Mouse (Mus musculus) stomach, postnatal 0 days (tissue): ENCODE measurements at regions not wholly inside any gene's neighbourhood (a gene's known extent, or its start where the extent isn't known, plus 50 kb on each side); places are given as distances from the start of the nearest gene placed in this dataset.
A peak's percentile ranks its signal among the peaks of the same experiment; 100 is the strongest.

Experiments used
- ATAC-seq: fragments of 200-750 bp; cut with Nextera tagmentation; 2 replicates; pipeline ENCODE4 v1.8.0; 2017; ENCODE audit not compliant: low FRiP score, low TSS enrichment
- DNase-seq: peaks from one replicate; pipeline ENCODE4 v3.0.0-alpha.2; 2016; ENCODE audit warnings: low spot score
- H3K27ac ChIP-seq: fragments of 300-500 bp; sonication (generic); replicated peaks from 2 replicates; pipeline ENCODE4 v1.5.1; 2014; ENCODE audit warnings: mild to moderate bottlenecking, control low read depth
- H3K27me3 ChIP-seq: fragments of 300-500 bp; sonication (generic); 2 replicates; pipeline ENCODE4 v1.6.1; 2014; ENCODE audit warnings: low read length; ENCODE audit not compliant: control insufficient read depth, insufficient read depth
- H3K36me3 ChIP-seq: fragments of 300-500 bp; sonication (generic); 2 replicates; pipeline ENCODE4 v1.6.1; 2014; ENCODE audit warnings: low read length, mixed read lengths; ENCODE audit not compliant: control insufficient read depth, insufficient read depth
- H3K4me1 ChIP-seq: fragments of 300-500 bp; sonication (generic); replicated peaks from 2 replicates; pipeline ENCODE4 v1.6.1; 2014; ENCODE audit warnings: antibody characterized with exemption; ENCODE audit not compliant: control insufficient read depth, insufficient read depth
- H3K4me2 ChIP-seq: fragments of 300-500 bp; sonication (generic); replicated peaks from 2 replicates; pipeline ENCODE4 v1.6.1; 2014; ENCODE audit warnings: low read depth, mild to moderate bottlenecking, control low read depth, moderate library complexity
- H3K4me3 ChIP-seq: fragments of 300-500 bp; sonication (generic); 2 replicates; pipeline ENCODE4 v1.5.1; 2014; ENCODE audit warnings: low read depth, low read length, control low read depth
- H3K9ac ChIP-seq: fragments of 300-500 bp; sonication (generic); 2 replicates; pipeline ENCODE4 v1.6.1; 2014; ENCODE audit warnings: mild to moderate bottlenecking, low read length, control low read depth, mixed read lengths
- H3K9me3 ChIP-seq: fragments of 300-500 bp; sonication (generic); 2 replicates; pipeline ENCODE4 v1.6.1; 2016; ENCODE audit warnings: low read length; ENCODE audit not compliant: control insufficient read depth
- CTCF ChIP-seq: IDR thresholded peaks from 2 replicates; pipeline ENCODE4 v1.5.1; 2016; ENCODE audit warnings: antibody characterized with exemption, low read depth, mild to moderate bottlenecking, moderate library complexity
- EP300 ChIP-seq: optimal IDR thresholded peaks from 2 replicates; pipeline ENCODE3; 2016; ENCODE audit warnings: antibody characterized with exemption
- WGBS: fragments of 180-500 bp; shearing (Covaris S2); extraction: QIAGEN DNeasy Blood & Tissue Kit; methylation state at CpG from one replicate; pipeline ENCODE4 v1.1.7; 2014; 5-methylcytosine and 5-hydroxymethylcytosine counted together

DNA sequence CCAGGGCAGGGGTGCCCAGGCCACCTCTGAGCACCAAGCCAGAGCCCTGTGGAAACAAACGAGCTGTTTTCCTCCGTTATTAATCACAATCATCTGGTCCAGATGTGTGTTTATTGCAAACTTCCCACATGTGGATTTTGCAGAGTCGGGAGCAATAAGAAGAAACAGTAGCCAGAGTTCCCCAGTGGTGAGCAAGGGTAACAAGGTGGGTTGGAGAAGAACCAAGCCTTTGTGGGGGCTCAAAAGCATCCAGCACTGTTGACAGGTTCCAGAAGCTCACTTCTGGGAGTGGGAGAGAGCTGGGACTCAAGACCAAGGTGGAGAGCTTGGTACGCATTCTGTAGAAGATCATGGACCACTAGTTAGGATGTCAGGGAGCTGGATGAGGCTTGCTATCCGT, 63.6 kb downstream of the Hif1an start:
- H3K4me1 ChIP-seq = no peaks in the 10 kb centered on the region
- no peak for TF ChIP-seq EP300
- no peak for TF ChIP-seq CTCF
- H3K4me3 ChIP-seq = no peak overlapping the region
- no peaks in the 10 kb centered on the region for H3K9me3 ChIP-seq
- H3K36me3 ChIP-seq = no peaks in the 10 kb centered on the region
- H3K27ac ChIP-seq = no peak overlapping the region
- no peak overlapping the region for H3K4me2 ChIP-seq
- no peak for ATAC-seq
- 71% methylated on average over 5 of the region's 5 CpGs for WGBS
- H3K9ac ChIP-seq = no peak overlapping the region
- no peak for DNase-seq
- H3K27me3 ChIP-seq = no peaks in the 10 kb centered on the region

DNA sequence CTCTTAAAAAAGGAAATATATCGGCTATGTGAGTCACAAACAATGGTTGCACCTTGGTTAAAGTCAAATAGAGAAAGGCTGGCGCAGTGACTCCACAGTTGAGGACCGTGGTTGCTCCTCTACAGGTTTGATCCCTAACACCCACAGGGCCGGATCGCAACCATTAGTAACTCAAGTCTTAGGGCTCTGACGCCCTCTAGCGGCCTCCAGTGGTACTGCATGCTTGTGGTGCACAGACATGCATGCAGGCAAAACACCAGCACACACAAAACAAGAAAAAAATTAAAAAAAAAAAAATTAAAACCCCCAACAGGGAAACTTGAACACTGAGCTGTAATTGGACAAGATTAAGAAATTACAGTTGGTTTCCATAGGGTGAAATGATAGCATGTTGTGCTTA, 67.1 kb downstream of the Hif1an start:
- Histone ChIP-seq H3K4me3 (no peak overlapping the region), H3K27ac (no peak overlapping the region), H3K4me2 (no peak overlapping the region), H3K4me1 (no peaks in the 10 kb centered on the region), H3K9ac (no peak overlapping the region), H3K36me3 (no peaks in the 10 kb centered on the region), H3K9me3 (no peaks in the 10 kb centered on the region), H3K27me3 (no peaks in the 10 kb centered on the region)
- no peak for TF ChIP-seq EP300
- TF ChIP-seq CTCF = peak; percentile 46; the same call in 1 of the 2 replicates
- DNase-seq (no peak), ATAC-seq (no peak)
- WGBS = 68% methylated on average over 7 of the region's 7 CpGs

DNA sequence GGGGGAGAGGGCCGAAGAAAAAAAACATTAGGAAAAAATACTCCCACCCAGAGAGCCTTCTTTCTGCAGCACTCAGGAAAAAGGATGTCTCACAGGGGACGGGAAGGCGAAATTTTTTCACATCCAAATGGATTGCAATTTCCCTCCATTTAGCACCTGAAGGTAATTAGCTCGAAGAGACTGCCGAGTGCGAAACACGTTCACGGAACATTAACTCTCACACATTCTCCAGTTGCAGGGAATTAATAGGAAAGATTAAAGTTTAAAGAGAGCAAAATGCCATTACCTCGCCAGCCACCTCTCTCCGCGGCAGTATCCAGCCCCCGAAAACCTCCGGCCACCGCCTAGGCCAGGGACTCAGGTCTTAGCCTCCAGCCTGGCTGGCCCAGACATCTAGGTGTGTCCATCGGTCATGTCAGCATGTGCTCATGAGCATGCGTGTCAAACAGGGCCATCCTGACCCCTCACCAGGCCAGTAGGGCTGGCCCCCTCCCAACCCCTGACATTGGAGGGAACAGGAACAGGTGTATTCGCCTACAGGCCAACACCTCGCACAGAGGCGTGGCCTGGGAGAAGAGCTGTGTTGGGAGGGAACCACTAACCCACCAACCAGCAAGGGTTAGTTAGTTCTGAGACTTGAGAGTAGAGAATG, 68.8 kb downstream of the Hif1an start:
- TF ChIP-seq EP300 (no peak), CTCF (no peak)
- no peak overlapping the region for H3K27ac ChIP-seq
- H3K4me2 ChIP-seq = no peak overlapping the region

DNA sequence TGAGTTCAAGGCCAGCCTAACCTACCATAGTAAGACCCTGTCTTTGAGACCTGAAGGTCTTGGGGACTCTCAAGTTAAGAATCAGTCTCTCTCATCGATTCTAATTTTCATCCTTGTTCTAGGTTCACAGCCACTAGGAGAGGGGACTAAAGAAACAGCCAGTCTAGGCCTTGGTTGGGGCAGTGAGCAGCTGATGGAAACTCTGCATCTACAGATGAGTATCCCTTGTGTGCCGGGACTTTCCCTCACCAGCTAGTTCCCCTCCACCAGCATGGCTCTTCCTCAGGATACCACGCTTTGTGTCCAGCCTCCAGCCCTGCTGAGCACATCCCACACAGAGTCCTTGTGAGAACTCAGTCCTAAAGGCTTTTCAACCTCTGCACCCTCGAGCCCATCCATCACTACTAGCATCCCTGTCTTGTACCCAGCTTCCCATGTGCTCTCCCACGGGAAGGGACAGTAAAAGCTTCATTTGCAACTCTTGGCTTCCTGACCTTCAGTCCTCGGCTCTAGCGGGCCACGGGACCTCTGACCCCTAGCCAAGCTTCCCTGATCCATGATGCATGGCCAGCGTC, 74.6 kb downstream of the Hif1an start:
- no peak overlapping the region for H3K9ac ChIP-seq
- no peak overlapping the region for H3K27ac ChIP-seq
- ATAC-seq (no peak), DNase-seq (no peak)
- WGBS = 57% methylated on average over 9 of the region's 9 CpGs
- no peaks in the 10 kb centered on the region for H3K36me3 ChIP-seq
- H3K4me2 ChIP-seq = no peak overlapping the region
- no peak overlapping the region for H3K4me3 ChIP-seq
- H3K27me3 ChIP-seq = no peaks in the 10 kb centered on the region; the same call in 1 of the 2 replicates
- no peaks in the 10 kb centered on the region for H3K9me3 ChIP-seq
- no peaks in the 10 kb centered on the region for H3K4me1 ChIP-seq
- TF ChIP-seq EP300 (no peak), CTCF (no peak)

More for the DNA sequence above, 68.8 kb downstream of the Hif1an start:
- no peak overlapping the region for H3K9ac ChIP-seq
- H3K27me3 ChIP-seq = no peaks in the 10 kb centered on the region
- H3K9me3 ChIP-seq = no peaks in the 10 kb centered on the region
- no peak overlapping the region for H3K4me3 ChIP-seq
- 79% methylated on average over 19 of the region's 19 CpGs for WGBS
- no peaks in the 10 kb centered on the region for H3K4me1 ChIP-seq
- ATAC-seq (no peak), DNase-seq (no peak)
- H3K36me3 ChIP-seq = no peaks in the 10 kb centered on the region

DNA sequence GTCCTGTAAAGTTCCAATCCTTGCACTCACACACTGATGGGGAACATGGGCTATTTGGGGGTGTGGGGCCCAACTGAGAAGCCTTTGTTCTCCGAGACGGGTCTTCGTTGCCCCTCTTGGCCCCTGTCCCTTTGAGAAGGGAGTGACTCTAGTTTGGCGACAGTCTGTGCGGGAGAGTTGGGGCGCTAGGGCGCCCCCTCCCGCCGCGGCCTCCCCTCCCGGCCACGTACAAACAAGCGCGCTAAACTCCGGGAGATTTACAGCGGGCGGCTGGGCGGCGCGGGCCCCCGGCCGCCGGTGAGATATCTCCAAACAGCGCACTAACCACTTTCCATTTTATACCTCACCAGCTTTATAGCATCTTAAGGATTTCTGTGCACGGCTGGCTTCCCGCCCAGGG, 77.4 kb downstream of the Hif1an start:
- H3K27ac ChIP-seq = no peak overlapping the region
- H3K4me2 ChIP-seq = no peak overlapping the region
- no peaks in the 10 kb centered on the region; the same call in 1 of the 2 replicates for H3K27me3 ChIP-seq
- ATAC-seq (no peak), DNase-seq (no peak)
- H3K4me1 ChIP-seq = no peaks in the 10 kb centered on the region
- H3K4me3 ChIP-seq = no peak overlapping the region
- 0 out of 2 replicates have a peak, but pooled peaks have one; percentile 4 for TF ChIP-seq CTCF
- no peak for TF ChIP-seq EP300
- no peaks in the 10 kb centered on the region for H3K9me3 ChIP-seq
- no peaks in the 10 kb centered on the region for H3K36me3 ChIP-seq
- WGBS = under 1% methylated on average over 26 of the region's 26 CpGs
- H3K9ac ChIP-seq = no peak overlapping the region

DNA sequence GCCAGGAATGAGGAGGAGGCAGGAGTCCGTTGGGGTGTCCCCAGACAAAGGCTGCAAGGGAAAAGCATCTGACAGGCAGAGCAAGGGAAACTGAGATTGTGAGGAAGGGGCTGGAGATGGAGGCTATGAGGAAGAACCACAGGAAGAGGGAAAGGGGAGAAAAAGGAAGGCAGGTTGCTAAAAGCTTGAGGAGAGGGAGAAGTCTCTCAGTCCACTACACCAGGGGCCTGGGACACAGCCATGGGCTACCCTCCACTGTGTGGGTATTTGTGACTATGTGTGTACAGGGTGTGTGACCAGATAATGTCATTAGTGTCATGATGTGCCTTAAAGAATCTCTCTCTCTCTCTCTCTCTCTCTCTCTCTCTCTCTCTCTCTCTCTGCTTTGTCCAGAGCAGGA, 77.9 kb downstream of the Hif1an start:
- no peaks in the 10 kb centered on the region for H3K36me3 ChIP-seq
- no peaks in the 10 kb centered on the region for H3K9me3 ChIP-seq
- no peak overlapping the region for H3K4me3 ChIP-seq
- H3K27me3 ChIP-seq = no peaks in the 10 kb centered on the region; the same call in 1 of the 2 replicates
- H3K9ac ChIP-seq = no peak overlapping the region
- H3K4me1 ChIP-seq = no peaks in the 10 kb centered on the region
- TF ChIP-seq CTCF (no peak), EP300 (no peak)
- no peak overlapping the region for H3K4me2 ChIP-seq
- WGBS = 0% methylated on average over 1 of the region's 1 CpGs
- no peak overlapping the region for H3K27ac ChIP-seq
- ATAC-seq (no peak), DNase-seq (no peak)
